Mouse (Mus musculus): Measurements from ENCODE around the gene Nodal. TPM values are rescaled to one million over a fixed set of nuclear protein-coding genes. Genes with fewer than 3 reads are reported as not detected.

The Nodal gene
- polyA plus RNA-seq, 1 experiment from 2014 or later = not detected

GRCm38 (mm10) chr10:61381823-61382222 is 35.9 kb upstream of the Nodal start:
- no peaks in the 10 kb centered on the region for H3K9me3 ChIP-seq
- H3K4me3 ChIP-seq = peak overlapping the region; percentile 76
- DNase-seq (ENCODE audit: low spot score) = no peak
- H3K27ac ChIP-seq (replicated peaks) = peak overlapping the region; percentile 85; the same call in 1 of the 2 replicates
- H3K27me3 ChIP-seq (replicated peaks; ENCODE audit: low read depth, poor library complexity, severe bottlenecking) = peaks cover 31% of the 10 kb centered on the region
- peaks cover 58% of the 10 kb centered on the region for H3K4me1 ChIP-seq
- peaks cover 4% of the 10 kb centered on the region; the same call in 1 of the 2 replicates for H3K36me3 ChIP-seq (replicated peaks)
- 12% methylated on average over 8 of the region's 8 CpGs for WGBS

GRCm38 (mm10) chr10:61382281-61382731 is 35.5 kb upstream of the Nodal start:
- WGBS = 2% methylated on average over 8 of the region's 8 CpGs
- no peak for DNase-seq (ENCODE audit: low spot score)
- Histone ChIP-seq H3K27ac (replicated peaks) (peak overlapping the region; percentile 85), H3K36me3 (replicated peaks) (peaks cover 4% of the 10 kb centered on the region; the same call in 1 of the 2 replicates), H3K4me3 (peak overlapping the region; percentile 76), H3K9me3 (no peaks in the 10 kb centered on the region), H3K4me1 (peaks cover 58% of the 10 kb centered on the region), H3K27me3 (replicated peaks; ENCODE audit: low read depth, poor library complexity, severe bottlenecking) (peaks cover 31% of the 10 kb centered on the region)

- Histone ChIP-seq H3K9me3 (no peaks in the 10 kb centered on the region), H3K4me1 (peaks cover 58% of the 10 kb centered on the region), H3K27me3 (replicated peaks; ENCODE audit: low read depth, poor library complexity, severe bottlenecking) (peaks cover 31% of the 10 kb centered on the region), H3K27ac (replicated peaks) (peak within 1 kb of the TSS; percentile 85), H3K36me3 (replicated peaks) (peaks cover 1% of the 10 kb centered on the region; the same call in 1 of the 2 replicates), H3K4me3 (peak within 1 kb of the TSS; percentile 76)
- DNase-seq (ENCODE audit: low spot score) = peak; percentile 91
- WGBS = under 1% methylated on average over 60 of the region's 60 CpGs
These were observed 34.6 kb upstream of the Nodal start, which contains the start of gene Pald1 for GRCm38 (mm10) chr10:61383021-61383714. Gene Pald1, minus strand, starts transcription at chr10:61383530.

GRCm38 (mm10) chr10:61383715-61384047 is 34.1 kb upstream of the Nodal start:
- Histone ChIP-seq H3K27ac (replicated peaks) (peak overlapping the region; percentile 85), H3K36me3 (replicated peaks) (no peaks in the 10 kb centered on the region), H3K4me1 (peaks cover 56% of the 10 kb centered on the region), H3K9me3 (no peaks in the 10 kb centered on the region), H3K27me3 (replicated peaks; ENCODE audit: low read depth, poor library complexity, severe bottlenecking) (peaks cover 31% of the 10 kb centered on the region), H3K4me3 (peak overlapping the region; percentile 76)
- DNase-seq (ENCODE audit: low spot score) = no peak
- WGBS = 1% methylated on average over 11 of the region's 11 CpGs

- 83% methylated on average over 6 of the region's 6 CpGs for WGBS
- H3K27ac ChIP-seq (replicated peaks) = no peak overlapping the region
- no peak overlapping the region for H3K4me3 ChIP-seq
- H3K27me3 ChIP-seq (replicated peaks; ENCODE audit: low read depth, poor library complexity, severe bottlenecking) = peaks cover 31% of the 10 kb centered on the region
- H3K4me1 ChIP-seq = peaks cover 54% of the 10 kb centered on the region
- H3K36me3 ChIP-seq (replicated peaks) = no peaks in the 10 kb centered on the region
- no peaks in the 10 kb centered on the region for H3K9me3 ChIP-seq
- no peak for DNase-seq (ENCODE audit: low spot score)
These were observed 32.6 kb upstream of the Nodal start for GRCm38 (mm10) chr10:61385174-61385573.

GRCm38 (mm10) chr10:61386284-61386683 is 31.5 kb upstream of the Nodal start:
- WGBS = 75% methylated on average over 6 of the region's 6 CpGs
- DNase-seq (ENCODE audit: low spot score) = no peak
- peaks cover 26% of the 10 kb centered on the region for H3K27me3 ChIP-seq (replicated peaks; ENCODE audit: low read depth, poor library complexity, severe bottlenecking)
- H3K4me1 ChIP-seq = peaks cover 43% of the 10 kb centered on the region
- H3K4me3 ChIP-seq = no peak overlapping the region
- H3K36me3 ChIP-seq (replicated peaks) = no peaks in the 10 kb centered on the region
- H3K9me3 ChIP-seq = no peaks in the 10 kb centered on the region
- H3K27ac ChIP-seq (replicated peaks) = 0 out of 2 replicates have a peak overlapping the region, but pooled peaks have one; percentile 19

GRCm38 (mm10) chr10:61389020-61389419 is 28.8 kb upstream of the Nodal start:
- H3K27ac ChIP-seq (replicated peaks) = no peak overlapping the region; the same call in 1 of the 2 replicates
- H3K9me3 ChIP-seq = no peaks in the 10 kb centered on the region
- WGBS = 60% methylated on average over 5 of the region's 5 CpGs
- H3K36me3 ChIP-seq (replicated peaks) = no peaks in the 10 kb centered on the region
- H3K4me1 ChIP-seq = peaks cover 24% of the 10 kb centered on the region
- no peak overlapping the region for H3K4me3 ChIP-seq
- no peak for DNase-seq (ENCODE audit: low spot score)
- peaks cover 14% of the 10 kb centered on the region; the same call in 1 of the 2 replicates for H3K27me3 ChIP-seq (replicated peaks; ENCODE audit: low read depth, poor library complexity, severe bottlenecking)

- DNase-seq (ENCODE audit: low spot score) = no peak
- peaks cover 7% of the 10 kb centered on the region for H3K27me3 ChIP-seq (replicated peaks; ENCODE audit: low read depth, poor library complexity, severe bottlenecking)
- 83% methylated on average over 2 of the region's 2 CpGs for WGBS
- H3K4me1 ChIP-seq = peaks cover 27% of the 10 kb centered on the region
- H3K4me3 ChIP-seq = no peak overlapping the region
- H3K9me3 ChIP-seq = no peaks in the 10 kb centered on the region
- no peaks in the 10 kb centered on the region for H3K36me3 ChIP-seq (replicated peaks)
- no peak overlapping the region for H3K27ac ChIP-seq (replicated peaks)
These were observed 27.6 kb upstream of the Nodal start for GRCm38 (mm10) chr10:61390148-61390547.

- H3K27ac ChIP-seq (replicated peaks) = 0 out of 2 replicates have a peak overlapping the region, but pooled peaks have one; percentile 6
- H3K4me3 ChIP-seq = no peak overlapping the region
- no peaks in the 10 kb centered on the region for H3K9me3 ChIP-seq
- H3K27me3 ChIP-seq (replicated peaks; ENCODE audit: low read depth, poor library complexity, severe bottlenecking) = no peaks in the 10 kb centered on the region; the same call in 1 of the 2 replicates
- DNase-seq (ENCODE audit: low spot score) = no peak
- 59% methylated on average over 4 of the region's 4 CpGs for WGBS
- no peaks in the 10 kb centered on the region for H3K36me3 ChIP-seq (replicated peaks)
- H3K4me1 ChIP-seq = peaks cover 22% of the 10 kb centered on the region
These were observed 25.2 kb upstream of the Nodal start for GRCm38 (mm10) chr10:61392584-61392983.

GRCm38 (mm10) chr10:61394476-61395136 is 23.2 kb upstream of the Nodal start:
- Histone ChIP-seq H3K36me3 (replicated peaks) (no peaks in the 10 kb centered on the region), H3K27me3 (replicated peaks; ENCODE audit: low read depth, poor library complexity, severe bottlenecking) (no peaks in the 10 kb centered on the region; the same call in 1 of the 2 replicates), H3K4me3 (no peak overlapping the region), H3K9me3 (no peaks in the 10 kb centered on the region), H3K4me1 (peaks cover 19% of the 10 kb centered on the region), H3K27ac (replicated peaks) (0 out of 2 replicates have a peak overlapping the region, but pooled peaks have one; percentile 40)
- 13% methylated on average over 9 of the region's 9 CpGs for WGBS
- no peak for DNase-seq (ENCODE audit: low spot score)

- Histone ChIP-seq H3K9me3 (no peaks in the 10 kb centered on the region), H3K27me3 (replicated peaks; ENCODE audit: low read depth, poor library complexity, severe bottlenecking) (no peaks in the 10 kb centered on the region; the same call in 1 of the 2 replicates), H3K4me1 (peaks cover 10% of the 10 kb centered on the region), H3K4me3 (no peak overlapping the region), H3K36me3 (replicated peaks) (no peaks in the 10 kb centered on the region), H3K27ac (replicated peaks) (peak overlapping the region; percentile 37; the same call in 1 of the 2 replicates)
- WGBS = 48% methylated on average over 3 of the region's 3 CpGs
- no peak for DNase-seq (ENCODE audit: low spot score)
These were observed 19.6 kb upstream of the Nodal start for GRCm38 (mm10) chr10:61398125-61398524.

GRCm38 (mm10) chr10:61399156-61399734 is 18.5 kb upstream of the Nodal start:
- DNase-seq (ENCODE audit: low spot score) = peak; percentile 86
- Histone ChIP-seq H3K4me3 (no peak overlapping the region), H3K36me3 (replicated peaks) (no peaks in the 10 kb centered on the region), H3K4me1 (peaks cover 10% of the 10 kb centered on the region), H3K27ac (replicated peaks) (no peak overlapping the region), H3K9me3 (no peaks in the 10 kb centered on the region), H3K27me3 (replicated peaks; ENCODE audit: low read depth, poor library complexity, severe bottlenecking) (no peaks in the 10 kb centered on the region; the same call in 1 of the 2 replicates)
- WGBS = 24% methylated on average over 13 of the region's 13 CpGs
